Mouse (Mus musculus): ENCODE measurements at regions not wholly inside any gene's neighbourhood (a gene's known extent, or its start where the extent isn't known, plus 50 kb on each side); places are given as distances from the start of the nearest gene placed in this dataset.

DNA sequence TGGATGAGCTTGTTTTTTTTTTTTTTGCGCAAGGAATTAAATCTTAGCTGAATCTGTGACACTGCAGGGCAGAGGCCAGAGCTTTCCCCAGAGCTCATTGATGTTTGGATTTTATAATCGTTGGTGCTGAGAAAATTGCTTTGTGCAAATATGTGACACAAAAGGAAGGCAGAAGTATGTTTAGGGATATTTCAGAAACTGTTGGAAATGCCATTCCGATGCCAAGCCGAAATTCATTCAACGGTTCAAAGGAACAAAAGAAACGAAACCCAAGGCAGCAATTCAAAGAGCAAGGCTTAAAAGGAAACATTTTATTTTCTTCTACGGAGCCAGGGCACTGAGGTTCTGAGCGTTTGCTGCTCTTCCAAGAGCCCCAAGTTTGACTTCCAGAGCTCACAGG is 302.2 kb downstream of the 1500009L16Rik start:
- no peak for DNase-seq (ENCODE audit: low read depth, low spot score)

DNA sequence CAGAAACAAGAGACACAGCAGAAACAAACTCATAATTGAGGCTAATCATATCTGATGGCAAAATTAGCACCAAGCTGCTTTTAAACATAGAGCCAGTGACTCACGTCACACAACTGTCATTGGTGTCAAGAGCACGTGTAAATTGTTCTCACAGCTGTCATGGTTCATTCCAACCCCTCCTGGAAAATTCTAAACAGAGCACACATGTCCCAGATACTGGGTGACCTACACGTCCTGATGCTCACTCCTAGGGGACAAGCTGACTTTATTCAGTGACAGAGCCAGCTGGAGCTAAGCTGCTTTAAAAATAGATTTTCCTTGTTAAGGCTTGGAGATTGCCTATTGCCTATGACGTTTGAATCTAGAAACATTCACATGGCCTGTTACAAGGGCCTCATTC is 304.1 kb downstream of the 1500009L16Rik start:
- no peak for DNase-seq (ENCODE audit: low read depth, low spot score)

DNA sequence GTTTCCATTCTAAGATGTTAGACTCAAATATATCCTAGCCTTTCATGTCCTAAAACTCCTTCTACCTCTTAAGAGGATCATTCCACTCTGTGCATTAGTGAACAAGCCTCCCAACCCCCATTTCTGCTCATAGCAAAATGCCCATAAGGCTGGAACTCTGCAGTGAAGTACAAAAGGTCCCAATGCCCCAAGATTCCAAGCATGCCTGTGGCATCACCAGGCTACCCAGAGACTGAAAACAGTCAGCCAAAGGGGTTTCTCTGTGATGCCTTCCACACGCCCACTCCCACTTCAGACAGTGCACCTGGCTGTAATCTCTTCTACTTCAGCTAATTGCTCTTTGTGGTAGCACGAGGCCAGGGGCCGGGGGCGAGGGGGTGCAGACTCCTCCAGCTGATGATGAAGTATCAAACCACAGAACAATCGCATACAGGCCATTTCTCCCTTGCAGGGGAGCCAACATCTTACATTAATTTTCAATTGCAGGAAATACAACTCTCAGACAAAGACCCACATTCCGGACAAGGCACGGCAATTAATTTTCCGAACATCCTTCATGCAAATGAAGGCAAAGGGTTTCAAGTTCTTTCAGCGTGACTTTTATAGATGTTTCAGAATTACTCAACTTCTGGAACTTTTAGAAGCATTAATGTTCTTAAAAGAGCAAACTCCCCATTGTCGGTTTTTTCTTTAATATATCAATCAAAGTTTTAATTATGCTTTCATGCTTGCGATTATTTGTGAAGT is 313.6 kb downstream of the 1500009L16Rik start:
- DNase-seq (ENCODE audit: low read depth, low spot score) = no peak

- no peak for DNase-seq (ENCODE audit: low read depth, low spot score)
These were observed 326.0 kb downstream of the 1500009L16Rik start for GRCm38 (mm10) chr10:84048706-84049105.

- DNase-seq (ENCODE audit: low read depth, low spot score) = no peak
These were observed 330.0 kb downstream of the 1500009L16Rik start for GRCm38 (mm10) chr10:84052696-84053095.

- DNase-seq (ENCODE audit: low read depth, low spot score) = no peak
These were observed 332.1 kb downstream of the 1500009L16Rik start for GRCm38 (mm10) chr10:84054551-84055336.

DNA sequence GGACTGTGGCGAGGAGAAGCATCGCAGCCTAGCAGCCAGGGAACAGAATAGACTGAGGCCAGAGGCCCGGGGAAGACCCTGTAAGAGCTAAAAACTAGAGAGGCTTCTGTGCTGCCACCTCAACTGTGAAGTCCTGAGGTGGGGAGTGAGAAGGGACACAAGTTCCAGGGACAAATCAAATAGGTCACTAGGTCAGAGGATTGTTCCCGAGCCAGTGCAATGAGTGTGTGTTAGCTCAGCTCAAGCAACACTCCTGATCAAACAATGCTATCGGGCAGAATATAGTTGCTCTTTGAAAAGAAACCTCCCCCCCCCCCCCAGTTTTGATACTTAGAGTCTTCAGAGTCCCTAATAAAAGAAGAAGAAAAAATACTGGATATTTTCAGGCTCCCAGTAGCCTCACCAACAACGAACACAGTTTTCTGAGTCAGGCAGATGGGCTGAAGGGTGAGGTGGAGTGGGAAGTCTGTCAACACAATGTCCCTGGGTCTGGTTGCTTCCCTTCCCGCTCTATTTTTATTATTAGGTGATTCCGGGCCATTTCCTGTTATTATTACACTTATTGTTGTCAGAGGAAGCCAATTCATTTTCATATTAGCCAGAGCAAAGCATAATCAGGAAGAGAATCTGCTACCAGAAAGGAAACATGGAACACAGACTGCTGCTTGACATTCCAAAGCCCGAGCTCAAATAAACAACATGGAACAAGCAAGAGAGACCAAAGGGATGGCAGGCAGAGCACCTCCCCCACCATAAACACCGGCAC is 332.9 kb downstream of the 1500009L16Rik start:
- no peak for DNase-seq (ENCODE audit: low read depth, low spot score)

DNA sequence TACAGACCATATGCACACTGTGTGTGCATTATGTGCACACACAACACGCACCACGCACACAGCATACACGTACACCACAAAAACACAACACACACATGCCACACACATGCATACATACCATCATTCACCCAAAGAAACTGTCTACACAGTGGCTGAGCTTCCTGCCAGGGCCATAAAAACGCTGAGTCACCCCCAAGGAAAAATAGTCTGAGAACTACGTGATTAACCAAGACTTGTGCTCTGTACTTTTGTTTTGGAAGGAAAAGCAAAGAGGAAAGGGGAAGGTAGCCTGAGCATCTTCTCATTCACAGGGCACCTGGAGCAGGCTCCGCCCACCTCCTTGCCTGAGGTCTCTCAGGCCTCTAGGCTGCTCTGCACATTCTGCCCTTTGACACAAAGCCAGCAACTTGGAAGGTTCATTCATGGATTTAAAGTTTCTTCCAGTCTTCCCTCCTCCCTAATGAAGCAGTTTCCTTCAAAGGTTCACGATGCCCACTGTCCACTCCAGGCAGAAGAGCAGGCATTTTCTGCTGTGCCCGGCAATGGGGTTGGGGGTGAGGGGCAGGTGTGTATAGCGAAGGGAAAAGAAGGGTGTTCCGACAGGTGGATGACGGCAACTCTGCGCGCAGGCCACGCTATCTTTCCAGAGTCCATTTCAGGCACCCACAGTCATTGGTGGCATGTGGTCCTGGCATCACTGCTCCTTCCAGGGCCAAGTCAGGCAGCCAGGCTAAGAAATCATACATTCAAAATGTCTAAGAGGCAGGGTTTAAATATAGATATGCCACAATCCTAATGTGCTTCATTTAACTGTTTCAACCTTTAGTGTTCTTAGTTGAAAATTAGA is 333.9 kb downstream of the 1500009L16Rik start:
- no peak for DNase-seq (ENCODE audit: low read depth, low spot score)

GRCm38 (mm10) chr10:84058301-84058700 is 335.6 kb downstream of the 1500009L16Rik start:
- no peak for DNase-seq (ENCODE audit: low read depth, low spot score)

DNA sequence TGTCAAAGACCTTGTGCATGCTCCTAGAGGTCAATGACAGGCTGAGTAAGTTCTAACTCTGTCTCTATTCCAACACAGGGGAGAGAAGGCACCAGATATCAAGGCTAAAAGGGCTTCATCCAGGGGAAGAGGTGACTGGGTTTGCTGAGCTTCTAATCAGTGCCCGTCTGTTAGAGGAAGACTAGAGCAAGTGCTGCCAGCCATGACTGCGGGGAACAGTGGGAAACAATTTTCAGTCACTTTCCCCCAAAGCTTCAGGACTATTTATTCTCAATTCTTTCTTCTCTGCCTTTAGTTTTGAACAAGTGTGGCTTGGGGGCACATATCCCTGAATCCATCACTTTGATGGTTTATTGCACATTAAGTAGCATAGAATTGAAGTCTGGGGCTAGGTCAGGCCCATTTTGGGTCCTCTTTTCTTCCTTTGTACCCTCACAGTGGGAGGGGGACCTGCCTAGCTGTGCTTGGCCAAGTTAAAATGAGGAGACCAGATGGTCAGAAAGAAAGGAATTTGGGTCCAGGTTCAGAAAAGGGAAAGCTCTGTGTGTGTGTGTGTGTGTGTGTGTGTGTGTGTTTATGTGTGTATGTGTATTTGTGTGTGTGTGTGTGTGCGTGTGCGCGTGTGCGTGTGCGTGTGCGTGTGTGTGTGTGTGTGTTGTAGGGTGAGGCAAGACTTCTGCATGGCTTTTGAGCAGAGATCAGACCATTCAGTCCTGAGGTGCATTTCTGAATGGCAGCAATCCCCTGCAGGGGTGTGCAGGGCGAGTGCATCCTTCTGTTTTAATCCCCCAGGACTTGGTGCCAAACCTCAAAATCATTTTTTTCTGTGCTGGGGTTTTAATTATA is 337.2 kb downstream of the 1500009L16Rik start:
- no peak for DNase-seq (ENCODE audit: low read depth, low spot score)

- DNase-seq (ENCODE audit: low read depth, low spot score) = no peak
These were observed 338.0 kb downstream of the 1500009L16Rik start for GRCm38 (mm10) chr10:84060492-84061218.

- no peak for DNase-seq (ENCODE audit: low read depth, low spot score)
These were observed 344.5 kb downstream of the 1500009L16Rik start for GRCm38 (mm10) chr10:84067052-84067650.

DNA sequence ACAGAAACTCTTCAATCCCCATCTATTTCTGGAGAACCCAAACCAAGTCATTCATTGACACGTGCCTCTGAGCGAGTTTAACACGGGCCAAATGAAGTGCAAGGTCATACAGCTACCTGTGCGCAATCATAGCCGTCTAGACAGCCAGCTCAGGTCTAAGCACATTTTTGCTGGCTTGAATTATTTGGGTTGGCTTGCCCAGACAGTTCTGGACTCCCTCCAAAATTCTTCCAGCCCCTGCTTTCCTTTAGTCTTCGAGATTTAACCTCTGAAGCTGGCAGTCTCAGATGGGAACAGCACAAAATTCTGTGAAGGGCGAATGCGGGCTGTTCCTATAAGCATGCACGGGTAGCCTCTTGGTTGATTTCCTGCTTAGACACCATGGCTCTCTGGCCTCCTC is 347.1 kb downstream of the 1500009L16Rik start:
- DNase-seq (ENCODE audit: low read depth, low spot score) = no peak

DNA sequence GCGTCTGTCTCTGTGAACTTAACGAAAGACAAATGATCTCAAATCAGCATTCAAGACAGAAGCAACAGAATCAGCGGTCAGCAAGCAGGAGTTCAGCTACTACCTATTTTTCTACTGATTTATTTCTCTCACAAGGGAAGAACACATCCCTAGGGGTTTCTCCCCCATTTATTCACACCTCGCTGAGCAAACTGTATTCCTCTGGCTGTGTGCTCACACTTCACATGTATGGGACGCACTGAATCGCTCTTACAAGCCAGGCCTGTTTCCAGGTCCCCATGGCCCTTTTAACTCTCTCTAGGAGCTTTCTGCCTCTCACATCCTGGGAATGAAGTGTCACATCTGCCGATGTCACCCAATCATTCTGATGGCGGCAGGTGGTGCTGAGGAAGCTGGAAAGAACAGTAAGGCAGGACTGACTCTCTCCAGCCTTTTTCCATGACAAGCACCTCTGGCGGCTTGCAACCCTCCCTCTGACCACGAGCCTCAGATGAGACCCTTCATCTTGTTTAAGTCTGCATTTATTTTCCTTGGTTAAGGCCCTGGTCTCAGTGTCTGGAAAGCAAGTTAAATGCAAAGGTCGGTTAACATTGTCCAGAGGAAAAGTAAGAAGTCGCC is 350.3 kb downstream of the 1500009L16Rik start:
- no peak for DNase-seq (ENCODE audit: low read depth, low spot score)

DNA sequence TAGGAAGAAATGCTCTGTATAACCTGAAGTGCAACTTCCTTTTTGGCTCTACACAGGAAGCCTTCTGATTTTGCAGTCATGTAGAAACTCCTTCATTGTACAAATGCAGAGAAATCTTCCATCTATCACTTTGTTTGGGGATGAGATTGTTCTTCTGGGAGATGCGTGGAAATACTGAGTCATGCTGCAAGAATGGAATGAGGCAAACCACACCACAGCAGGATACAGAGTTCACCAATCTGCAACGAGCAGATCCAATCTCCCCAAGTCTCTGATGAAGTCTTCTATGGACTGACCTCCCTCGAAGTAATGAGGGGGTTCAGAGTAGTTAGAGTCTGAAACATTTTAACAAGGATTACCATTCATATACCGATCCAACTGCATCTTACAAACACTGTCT is 352.9 kb downstream of the 1500009L16Rik start:
- no peak for DNase-seq (ENCODE audit: low read depth, low spot score)

- no peak for DNase-seq (ENCODE audit: low read depth, low spot score)
These were observed 357.6 kb downstream of the 1500009L16Rik start for GRCm38 (mm10) chr10:84080236-84080635.

DNA sequence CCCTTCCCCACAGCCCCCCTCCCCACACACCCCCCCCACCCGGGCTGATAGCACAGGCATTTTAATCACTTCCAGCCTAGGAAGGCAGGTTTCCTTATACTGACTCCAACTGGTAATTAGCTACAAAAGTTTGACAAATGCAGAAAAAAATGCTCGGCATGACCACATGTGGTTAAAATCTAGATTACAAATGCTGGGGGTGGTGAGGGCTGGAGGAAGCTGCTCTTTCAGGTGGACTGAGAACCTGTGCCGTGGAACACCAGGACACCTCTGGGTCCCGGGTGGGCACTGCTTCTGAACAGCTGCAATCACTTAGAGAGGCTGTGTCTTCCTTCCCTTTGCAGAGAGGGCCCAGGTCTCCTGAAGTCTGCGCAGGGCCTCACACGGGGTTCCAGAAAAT is 358.7 kb downstream of the Nuak1 start:
- no peak for DNase-seq (ENCODE audit: low read depth, low spot score)

DNA sequence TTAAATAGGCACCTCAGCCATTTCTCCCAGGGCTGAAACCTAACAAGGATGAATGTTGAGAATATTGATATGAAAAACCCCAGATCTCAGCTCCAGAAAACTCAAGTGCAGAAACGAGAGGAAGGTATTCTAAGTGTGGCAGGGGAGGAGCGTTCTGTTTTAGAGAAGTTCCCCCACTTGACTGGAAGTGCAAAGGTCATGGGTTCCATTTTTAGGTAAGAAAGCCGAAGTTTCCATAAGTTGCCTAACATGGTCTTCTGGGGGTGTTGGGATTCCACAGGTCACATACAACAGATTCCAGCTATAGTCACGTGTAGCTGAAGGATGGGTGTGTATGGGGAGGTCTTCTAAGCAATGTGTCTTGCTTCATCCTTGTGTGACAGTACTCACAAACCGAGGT is 352.9 kb downstream of the Nuak1 start:
- DNase-seq (ENCODE audit: low read depth, low spot score) = no peak

DNA sequence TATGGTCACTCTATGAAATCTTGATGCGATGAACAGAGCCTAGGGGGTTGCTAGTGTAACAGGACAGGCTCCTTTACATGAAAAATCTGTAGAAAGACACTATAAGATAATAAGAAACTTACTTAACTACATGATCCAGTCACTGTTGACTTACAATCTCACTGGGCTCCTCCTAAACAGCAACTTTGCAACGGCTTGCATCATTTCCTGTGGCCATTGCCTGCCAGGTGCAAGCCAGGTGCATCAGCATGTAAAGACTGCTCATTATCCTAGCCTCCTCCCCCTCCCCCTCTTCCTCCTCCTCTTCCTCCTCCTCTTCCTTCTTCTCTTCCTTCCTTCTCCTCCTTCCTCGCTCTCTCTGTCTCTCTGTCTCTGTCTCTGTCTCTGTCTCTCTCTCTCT is 352.5 kb downstream of the Nuak1 start:
- no peak for DNase-seq (ENCODE audit: low read depth, low spot score)

Measured in retina, adult 2 months (tissue).